ENCODE assay signal across 8 mouse cellular contexts in genomic region chr4:62286257-62286991, GRCm38 (mm10). TPM values are rescaled to one million over a fixed set of nuclear protein-coding genes. Genes with fewer than 3 reads are reported as not detected.
A peak's percentile ranks its signal among the peaks of the same experiment; 100 is the strongest.
DNase-seq lines count a peak whose midpoint lies in the region; ATAC-seq and TF ChIP-seq lines count a peak whose summit lies in the region.

No protein-coding gene starts in this region.

- peak overlapping the region; percentile 66 for H3K9ac ChIP-seq in hindbrain, embryonic 12.5 days

- peak; percentile 64 for ATAC-seq in Patski
- peak; percentile 92 for ATAC-seq in hindbrain, embryonic 12.5 days (ENCODE audit: low FRiP score)

- CTCF ChIA-PET in Patski (lab: Charles Lee), result interaction anchor here (2.1 kb wide), 1 partner anchor 23 kb away, joined by 4 read pairs; no protein-coding TSS in a partner anchor

- POLR2A ChIA-PET in Patski (lab: Charles Lee), result no interaction called here

- H3K27me3 ChIP-seq in Patski, result no peaks in the 10 kb centered on the region
- no peaks in the 10 kb centered on the region for H3K27me3 ChIP-seq in hindbrain, embryonic 12.5 days

- under 1% methylated on average over 54 of the region's 55 CpGs for WGBS in hindbrain, embryonic 12.5 days

- peaks cover 14% of the 10 kb centered on the region for H3K4me1 ChIP-seq in hindbrain, embryonic 12.5 days

- H3K36me3 ChIP-seq in hindbrain, embryonic 12.5 days, result 0 out of 2 replicates have a peak, but pooled peaks cover 3% of the 10 kb centered on the region

- peak overlapping the region; percentile 85 for H3K4me2 ChIP-seq in hindbrain, embryonic 12.5 days (replicated peaks)

- DNase-seq in Patski (ENCODE audit: low read depth, low spot score), result no peak
- peak; percentile 74 for DNase-seq in cerebellum, adult 8-10 months
- peak; percentile 64 to 80 for DNase-seq in frontal cortex, postnatal 10 days (ENCODE audit: low spot score in 2 of 2)
- peak; percentile 67 to 75 for DNase-seq in layer of hippocampus, postnatal 25 days (ENCODE audit: extremely low spot score in 1 of 2, low spot score in 1 of 2)
- peak; percentile 79 for DNase-seq in lung, postnatal 14 days
- DNase-seq in retina, adult 2 months (ENCODE audit: low read depth, low spot score), result peak; percentile 70
- peak; percentile 71 to 75 for DNase-seq in thymus, postnatal 36 days

- H3K27ac ChIP-seq in hindbrain, embryonic 12.5 days, result no peak overlapping the region

- in situ Hi-C loops in Patski (cut with MboI; ENCODE audit: low pct_unique_long_range_greater_than_20kb), result no loop called here

- no peaks in the 10 kb centered on the region for H3K9me3 ChIP-seq in hindbrain, embryonic 12.5 days (replicated peaks)

- H3K4me3 ChIP-seq in hindbrain, embryonic 12.5 days, result peak overlapping the region; percentile 62

- TF ChIP-seq CTCF in Patski (IDR thresholded peaks at IDR 0.05), result no peak

RNA-seq across cellular contexts. Expression of gene Slc31a2, which starts 24.1 kb away (rescaled TPM):
- polyA plus RNA-seq in Patski (2021), result 18.8 TPM
- polyA plus RNA-seq in hindbrain, embryonic 12.5 days (2016; fragmentation: Nextera tagmentation; extraction: Ambion mirVana), result 12.9 and 13.0 TPM in 2 replicates
- total RNA-seq in layer of hippocampus, postnatal 25 days (2021), result 1 to 10 TPM; 8.3 to 8.9 TPM

RNA-seq across cellular contexts. Expression of gene Zfp37, which starts 55.6 kb away (rescaled TPM):
- polyA plus RNA-seq in Patski (2021), result 8.0 TPM
- polyA plus RNA-seq in hindbrain, embryonic 12.5 days (2016; fragmentation: Nextera tagmentation; extraction: Ambion mirVana), result 29.4 and 30.2 TPM in 2 replicates
- 10 to 100 TPM; 22.9 to 25.6 TPM for total RNA-seq in layer of hippocampus, postnatal 25 days (2021)
